Mouse (Mus musculus) midbrain, embryonic 13.5 days (tissue): ENCODE results near the gene Dusp27. TPM values are rescaled to one million over a fixed set of nuclear protein-coding genes. Genes with fewer than 3 reads are reported as not detected.
A peak's percentile ranks its signal among the peaks of the same experiment; 100 is the strongest.
"Not testable (repeated sequence)": the region's sequence is repeated elsewhere in the genome, so short reads cannot be mapped to it uniquely, and the experiment has no call there.

Experiments
- ATAC-seq: fragments of 200-750 bp; cut with Nextera tagmentation; 2 replicates; pipeline ENCODE4 v1.8.0; 2017; ENCODE audit warnings: mild to moderate bottlenecking, moderate TSS enrichment, moderate library complexity
- H3K27ac ChIP-seq: fragments of 300-500 bp; sonication (generic); 2 replicates; pipeline ENCODE4 v1.5.1; 2015; ENCODE audit warnings: inconsistent platforms, mild to moderate bottlenecking, moderate library complexity
- H3K27me3 ChIP-seq: fragments of 300-500 bp; sonication (generic); 2 replicates; pipeline ENCODE4 v1.6.1; 2015; ENCODE audit warnings: mild to moderate bottlenecking, inconsistent platforms
- H3K36me3 ChIP-seq: fragments of 300-500 bp; sonication (generic); 2 replicates; pipeline ENCODE4 v1.6.1; 2015; ENCODE audit warnings: mild to moderate bottlenecking, inconsistent platforms
- H3K4me1 ChIP-seq: fragments of 300-500 bp; sonication (generic); replicated peaks from 2 replicates; pipeline ENCODE4 v1.6.1; 2015; ENCODE audit warnings: inconsistent platforms
- H3K4me2 ChIP-seq: fragments of 300-500 bp; sonication (generic); replicated peaks from 2 replicates; pipeline ENCODE4 v1.6.1; 2015; ENCODE audit warnings: moderate library complexity, mild to moderate bottlenecking, inconsistent platforms
- H3K4me3 ChIP-seq: fragments of 300-500 bp; sonication (generic); replicated peaks from 2 replicates; pipeline ENCODE4 v1.5.1; 2015; ENCODE audit warnings: mild to moderate bottlenecking, inconsistent platforms
- H3K9ac ChIP-seq: fragments of 300-500 bp; sonication (generic); replicated peaks from 2 replicates; pipeline ENCODE4 v1.6.1; 2015; ENCODE audit warnings: mild to moderate bottlenecking, inconsistent platforms
- H3K9me3 ChIP-seq: fragments of 300-500 bp; sonication (generic); 2 replicates; pipeline ENCODE4 v1.6.1; 2016; ENCODE audit warnings: mild to moderate bottlenecking, inconsistent platforms
- WGBS: fragments of 180-500 bp; shearing (Covaris S2); methylation state at CpG from one replicate; pipeline ENCODE4 v1.1.7; 2015; 5-methylcytosine and 5-hydroxymethylcytosine counted together
- polyA plus RNA-seq: library from polyadenylated mRNA; unstranded; fragments of >200 nt; fragmentation: Nextera tagmentation; extraction: Ambion mirVana; gene quantifications from 2 replicates; pipeline ENCODE4 v1.2.1, GENCODE M21; 2015

Dusp27 gene
- polyA plus RNA-seq, 1 experiment from 2014 or later: 1.2 TPM

DNA sequence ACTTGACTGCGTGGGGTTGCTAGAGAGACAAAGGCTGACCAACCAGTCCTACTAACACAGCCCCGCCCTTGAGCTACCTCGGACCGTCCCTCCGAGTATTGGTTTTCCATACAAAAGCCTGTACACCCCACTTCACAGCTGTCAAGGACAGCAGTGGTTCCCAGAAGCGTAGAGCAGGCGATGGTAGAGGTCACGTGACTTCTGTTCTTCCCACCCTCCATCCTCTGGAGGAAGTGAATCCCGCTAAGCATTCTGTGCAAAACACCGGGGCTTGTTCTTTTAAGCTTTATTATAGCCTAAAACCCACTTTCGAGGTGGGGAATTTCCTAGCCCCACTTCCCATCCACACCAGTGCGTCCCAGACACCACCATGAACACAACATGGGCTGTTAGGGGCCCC, 30.0 kb upstream of the Dusp27 start:
- H3K9me3 ChIP-seq: no peaks in the 10 kb centered on the region
- no peak overlapping the region for H3K9ac ChIP-seq
- no peak overlapping the region for H3K27ac ChIP-seq
- no peaks in the 10 kb centered on the region for H3K36me3 ChIP-seq
- H3K4me1 ChIP-seq: peaks cover 5% of the 10 kb centered on the region
- whole genome bisulfite sequencing: 82% methylated on average over 12 of the region's 12 CpGs
- H3K4me3 ChIP-seq: no peak overlapping the region
- peaks cover 31% of the 10 kb centered on the region for H3K27me3 ChIP-seq
- no peak for ATAC-seq
- no peak overlapping the region for H3K4me2 ChIP-seq

DNA sequence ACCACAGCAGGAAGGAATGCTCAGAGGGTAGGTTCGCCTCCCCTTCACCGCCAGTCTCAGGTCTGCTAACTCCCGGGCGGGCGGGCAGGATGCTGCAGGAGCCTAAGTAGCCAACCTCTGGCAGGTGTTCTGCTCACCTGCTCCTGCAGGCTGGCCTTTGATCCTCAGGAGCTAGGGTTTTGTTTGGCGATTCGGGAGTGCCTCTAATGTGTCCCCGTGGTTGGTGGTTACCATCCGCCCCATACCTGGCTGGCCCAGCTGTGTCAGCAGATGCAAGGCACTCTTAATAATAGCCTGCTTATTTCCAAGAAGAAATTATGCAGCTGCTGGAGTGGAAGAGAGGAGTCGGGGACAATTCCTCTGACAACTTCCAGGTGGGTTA, 27.4 kb upstream of the Dusp27 start:
- Histone ChIP-seq H3K27me3 (peaks cover 36% of the 10 kb centered on the region), H3K9ac (no peak overlapping the region), H3K4me3 (no peak overlapping the region), H3K4me1 (peaks cover 12% of the 10 kb centered on the region; the same call in 1 of the 2 replicates), H3K27ac (no peak overlapping the region), H3K36me3 (no peaks in the 10 kb centered on the region), H3K4me2 (no peak overlapping the region), H3K9me3 (no peaks in the 10 kb centered on the region)
- WGBS: 60% methylated on average over 10 of the region's 10 CpGs
- no peak for ATAC-seq

DNA sequence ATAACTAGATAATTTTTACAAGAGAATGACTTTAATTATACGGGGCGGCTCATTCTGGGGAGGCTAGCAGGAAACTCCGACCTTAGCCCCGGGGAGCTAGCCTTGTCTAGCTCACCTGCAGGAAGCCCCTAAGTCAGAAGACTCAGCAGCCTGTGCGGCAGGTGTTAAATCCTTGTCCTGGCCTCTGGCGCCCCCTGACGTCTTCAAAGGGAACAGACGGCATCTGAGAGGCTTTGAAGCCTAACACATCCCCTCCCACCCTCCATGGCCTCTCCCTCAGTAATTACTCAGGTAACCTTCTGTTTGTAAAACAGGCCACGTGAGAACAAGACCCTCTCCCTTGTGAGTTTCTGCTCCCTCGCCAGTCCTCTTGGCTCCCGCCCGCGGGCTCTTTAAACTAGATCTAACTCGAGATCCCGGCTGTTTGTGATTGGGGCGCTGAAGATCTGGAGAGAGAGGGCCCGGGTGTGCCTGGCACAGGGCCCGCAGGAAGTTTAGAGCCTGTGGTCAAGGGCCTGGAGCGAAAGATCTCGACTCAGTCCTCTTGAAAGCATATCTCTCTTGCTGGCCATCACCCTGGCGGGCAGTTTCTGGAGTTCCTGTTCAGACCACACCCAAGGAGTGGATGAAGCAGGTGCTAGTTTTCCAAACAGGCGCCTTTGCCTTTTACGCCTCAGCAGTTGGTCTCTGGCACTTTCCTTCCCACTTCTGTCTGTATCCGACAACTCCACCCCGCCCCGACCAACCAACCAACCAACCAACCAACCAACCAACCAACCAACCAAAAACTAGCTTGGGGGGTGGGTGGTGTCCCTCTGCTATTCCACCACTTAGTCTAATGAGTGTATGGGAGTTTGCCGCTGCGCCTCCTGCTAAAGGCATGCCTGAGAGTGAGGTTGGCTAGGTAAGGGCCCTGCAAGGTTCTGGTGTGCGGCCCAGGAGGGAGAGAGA, 26.7 kb upstream of the Dusp27 start:
- ATAC-seq: peak; percentile 35
- Histone ChIP-seq H3K4me1 (peaks cover 12% of the 10 kb centered on the region; the same call in 1 of the 2 replicates), H3K36me3 (no peaks in the 10 kb centered on the region), H3K27ac (no peak overlapping the region), H3K27me3 (peaks cover 29% of the 10 kb centered on the region), H3K9ac (0 out of 2 replicates have a peak overlapping the region, but pooled peaks have one; percentile 25), H3K4me2 (peak overlapping the region; percentile 33), H3K4me3 (0 out of 2 replicates have a peak overlapping the region, but pooled peaks have one; percentile 8), H3K9me3 (no peaks in the 10 kb centered on the region)
- WGBS: 22% methylated on average over 29 of the region's 29 CpGs

DNA sequence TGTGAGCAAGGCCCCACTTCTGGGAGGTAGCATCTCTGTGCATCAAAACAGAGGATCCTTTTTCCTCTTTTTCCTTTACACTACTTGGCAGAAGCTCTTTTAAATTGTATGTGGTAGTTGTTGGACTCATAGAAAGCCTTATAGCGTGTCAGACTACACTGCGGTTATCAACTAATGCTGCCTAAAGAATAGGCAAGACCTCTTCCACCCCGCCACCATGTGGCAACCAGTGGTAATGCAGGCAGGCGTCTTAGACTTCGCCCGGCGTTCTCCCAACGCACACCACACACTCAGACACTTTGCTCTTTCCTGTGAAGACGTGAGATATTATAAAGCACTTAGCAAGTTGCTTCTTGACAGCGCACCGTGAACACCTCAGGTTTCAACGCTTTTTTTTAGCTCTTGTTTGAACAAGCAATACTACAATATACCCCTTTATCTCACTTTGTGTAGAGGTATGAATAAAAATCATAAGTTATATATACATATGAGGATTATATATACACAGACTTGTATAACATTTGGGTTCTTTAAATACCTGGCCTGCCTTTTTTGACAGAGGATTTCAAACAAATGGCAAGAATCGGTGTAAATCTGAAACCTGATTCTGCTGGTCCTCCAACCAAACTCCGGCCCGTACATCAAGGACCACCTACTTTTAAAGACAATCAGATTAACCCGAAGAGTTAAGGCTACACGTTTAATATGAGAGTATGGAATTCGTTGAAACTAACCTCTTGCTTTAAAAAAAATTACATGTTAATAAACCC, 25.8 kb upstream of the Dusp27 start:
- Histone ChIP-seq H3K9me3 (no peaks in the 10 kb centered on the region), H3K4me1 (peaks cover 12% of the 10 kb centered on the region; the same call in 1 of the 2 replicates), H3K4me3 (no peak overlapping the region), H3K36me3 (no peaks in the 10 kb centered on the region), H3K27me3 (peaks cover 23% of the 10 kb centered on the region), H3K9ac (no peak overlapping the region), H3K27ac (no peak overlapping the region), H3K4me2 (no peak overlapping the region)
- 12% methylated on average over 18 of the region's 18 CpGs for WGBS
- peak; percentile 47 for ATAC-seq

GRCm38 (mm10) chr1:166152034-166152433, 24.3 kb upstream of the Dusp27 start:
- WGBS: 92% methylated on average over 10 of the region's 10 CpGs
- peaks cover 12% of the 10 kb centered on the region; the same call in 1 of the 2 replicates for H3K4me1 ChIP-seq
- no peak for ATAC-seq

DNA sequence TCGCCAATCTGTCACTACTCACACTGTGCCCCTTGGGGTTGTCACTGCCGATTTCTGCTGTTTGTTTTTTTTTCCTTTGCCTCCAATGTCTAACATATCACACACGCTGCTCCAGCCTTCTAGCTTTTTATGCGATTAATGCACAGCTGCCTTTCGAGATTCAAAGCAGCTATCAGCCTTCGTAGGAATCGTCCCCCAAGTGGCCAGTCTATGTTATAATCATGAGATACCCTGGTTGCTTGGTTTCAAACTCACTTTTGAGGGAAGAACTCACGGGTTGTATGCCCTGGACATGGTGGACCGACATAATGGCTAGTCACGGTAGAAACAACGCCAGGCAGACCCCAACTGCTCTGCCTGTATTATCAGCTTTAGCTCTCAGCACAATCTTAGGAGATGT, 23.6 kb upstream of the Dusp27 start:
- H3K4me2 ChIP-seq: no peak overlapping the region
- 51% methylated on average over 11 of the region's 11 CpGs for WGBS
- ATAC-seq: no peak

More at GRCm38 (mm10) chr1:166152034-166152433, 24.3 kb upstream of the Dusp27 start:
- Histone ChIP-seq H3K27ac (no peak overlapping the region), H3K27me3 (peaks cover 23% of the 10 kb centered on the region), H3K4me3 (no peak overlapping the region), H3K9me3 (no peaks in the 10 kb centered on the region), H3K4me2 (no peak overlapping the region), H3K36me3 (no peaks in the 10 kb centered on the region), H3K9ac (no peak overlapping the region)

DNA sequence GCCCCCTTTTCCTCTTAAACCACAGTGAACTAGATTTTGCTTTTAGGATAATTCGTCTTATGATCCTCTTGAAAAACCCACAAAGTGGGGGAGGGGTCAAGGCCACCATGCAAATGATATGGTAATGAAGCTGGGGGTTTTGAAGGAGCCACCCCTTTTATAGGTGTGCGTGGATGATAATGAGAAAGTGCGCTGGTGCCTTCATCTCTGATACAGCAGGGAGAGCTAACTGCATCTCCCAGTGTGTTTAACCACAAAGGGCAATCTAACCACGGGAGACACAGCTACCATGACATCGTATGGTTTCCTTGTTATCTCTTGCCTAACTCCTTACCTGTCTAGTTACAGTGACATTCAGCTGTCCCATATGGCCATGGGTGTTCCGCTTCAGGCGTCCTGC, 22.3 kb upstream of the Dusp27 start:
- 84% methylated on average over 7 of the region's 7 CpGs for WGBS
- no peaks in the 10 kb centered on the region for H3K36me3 ChIP-seq
- no peak for ATAC-seq
- no peak overlapping the region for H3K4me2 ChIP-seq
- H3K4me3 ChIP-seq: no peak overlapping the region
- H3K27me3 ChIP-seq: peaks cover 15% of the 10 kb centered on the region
- H3K9me3 ChIP-seq: no peaks in the 10 kb centered on the region
- H3K27ac ChIP-seq: no peak overlapping the region
- H3K9ac ChIP-seq: no peak overlapping the region
- peaks cover 12% of the 10 kb centered on the region; the same call in 1 of the 2 replicates for H3K4me1 ChIP-seq

More for the DNA sequence above, 23.6 kb upstream of the Dusp27 start:
- Histone ChIP-seq H3K36me3 (no peaks in the 10 kb centered on the region), H3K9ac (no peak overlapping the region), H3K27ac (no peak overlapping the region), H3K4me1 (peaks cover 12% of the 10 kb centered on the region; the same call in 1 of the 2 replicates), H3K4me3 (no peak overlapping the region), H3K27me3 (peaks cover 23% of the 10 kb centered on the region), H3K9me3 (no peaks in the 10 kb centered on the region)

GRCm38 (mm10) chr1:166149441-166149840, 21.7 kb upstream of the Dusp27 start:
- Histone ChIP-seq H3K9ac (0 out of 2 replicates have a peak overlapping the region, but pooled peaks have one; percentile 10), H3K4me2 (no peak overlapping the region), H3K4me1 (peaks cover 12% of the 10 kb centered on the region; the same call in 1 of the 2 replicates), H3K9me3 (no peaks in the 10 kb centered on the region), H3K27me3 (peaks cover 10% of the 10 kb centered on the region; the same call in 1 of the 2 replicates), H3K36me3 (no peaks in the 10 kb centered on the region), H3K27ac (no peak overlapping the region), H3K4me3 (no peak overlapping the region)
- ATAC-seq: no peak
- WGBS: 89% methylated on average over 4 of the region's 4 CpGs

DNA sequence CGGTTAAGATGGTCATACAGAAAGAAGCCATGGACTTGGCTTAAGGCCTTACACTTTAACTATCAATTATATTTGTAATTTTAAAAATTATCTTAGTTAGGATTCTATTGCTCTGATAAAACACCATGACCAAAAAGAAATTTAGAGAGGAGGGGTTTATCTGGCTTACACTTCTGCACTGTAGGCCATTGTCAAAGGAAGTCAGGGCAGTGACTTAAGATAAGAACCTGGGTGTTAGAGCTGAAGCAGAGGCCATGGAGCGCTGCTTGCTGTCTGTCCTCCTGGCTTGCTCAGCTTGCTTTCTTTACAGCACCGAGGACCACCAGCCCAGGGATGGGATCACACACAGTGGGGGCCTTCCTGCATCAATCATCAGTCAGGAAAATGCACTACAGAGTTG, 19.9 kb upstream of the Dusp27 start:
- H3K9ac ChIP-seq: no peak overlapping the region
- no peaks in the 10 kb centered on the region for H3K36me3 ChIP-seq
- H3K27me3 ChIP-seq: 0 out of 2 replicates have a peak, but pooled peaks cover 7% of the 10 kb centered on the region
- no peak for ATAC-seq
- 70% methylated on average over 3 of the region's 3 CpGs for WGBS
- no peak overlapping the region for H3K4me2 ChIP-seq
- H3K9me3 ChIP-seq: no peaks in the 10 kb centered on the region
- H3K4me3 ChIP-seq: no peak overlapping the region
- H3K4me1 ChIP-seq: peaks cover 7% of the 10 kb centered on the region; the same call in 1 of the 2 replicates
- no peak overlapping the region for H3K27ac ChIP-seq

GRCm38 (mm10) chr1:166146626-166147025, 18.9 kb upstream of the Dusp27 start:
- Histone ChIP-seq H3K27me3 (no peaks in the 10 kb centered on the region), H3K4me2 (no peak overlapping the region), H3K4me1 (peaks cover 6% of the 10 kb centered on the region; the same call in 1 of the 2 replicates), H3K4me3 (no peak overlapping the region), H3K27ac (no peak overlapping the region), H3K36me3 (no peaks in the 10 kb centered on the region), H3K9me3 (no peaks in the 10 kb centered on the region), H3K9ac (no peak overlapping the region)
- 90% methylated on average over 11 of the region's 11 CpGs for WGBS
- ATAC-seq: no peak

DNA sequence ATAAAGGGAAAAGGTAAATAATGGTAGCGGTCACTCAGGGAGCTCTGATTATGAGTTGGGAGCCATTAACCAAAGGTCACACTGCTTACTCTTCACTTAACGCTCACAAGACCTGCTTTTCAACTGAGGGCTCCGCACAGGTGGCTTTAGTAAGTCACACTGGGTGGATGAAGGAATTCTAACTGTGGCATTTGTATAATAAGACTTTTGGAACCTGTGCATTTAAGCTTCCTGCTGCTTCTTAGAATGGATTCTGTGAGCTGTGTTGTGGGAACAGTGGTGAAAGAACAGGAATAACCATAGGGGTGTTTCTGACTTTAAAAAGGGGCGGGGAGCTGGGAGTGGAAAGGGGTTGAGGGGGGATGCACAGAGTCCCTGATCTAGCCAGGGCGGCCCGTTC, 14.6 kb upstream of the Dusp27 start:
- Histone ChIP-seq H3K36me3 (no peaks in the 10 kb centered on the region), H3K27me3 (no peaks in the 10 kb centered on the region; the same call in 1 of the 2 replicates), H3K4me2 (no peak overlapping the region), H3K9ac (no peak overlapping the region), H3K9me3 (no peaks in the 10 kb centered on the region), H3K4me3 (no peak overlapping the region), H3K27ac (no peak overlapping the region), H3K4me1 (peaks cover 9% of the 10 kb centered on the region; the same call in 1 of the 2 replicates)
- ATAC-seq: no peak
- 74% methylated on average over 6 of the region's 6 CpGs for WGBS

DNA sequence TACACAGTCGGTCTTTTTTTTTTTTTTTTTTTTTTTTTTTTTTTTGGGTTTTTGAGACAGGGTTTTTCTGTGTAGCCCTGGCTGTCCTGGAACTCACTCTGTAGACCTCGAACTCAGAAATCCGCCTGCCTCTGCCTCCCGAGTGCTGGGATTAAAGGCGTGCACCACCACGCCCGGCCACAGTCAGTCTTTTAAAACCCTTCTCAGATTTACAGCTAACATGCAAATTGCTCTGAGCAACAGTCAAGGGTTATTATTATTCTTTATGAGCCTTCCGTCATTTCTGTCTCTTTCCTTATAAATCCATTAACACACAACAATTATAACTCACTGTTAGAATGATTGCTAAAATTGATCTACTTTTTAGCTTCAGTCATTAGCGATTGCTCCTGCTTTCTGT, 14.1 kb upstream of the Dusp27 start:
- not testable (repeated sequence) for ATAC-seq, H3K27ac ChIP-seq, H3K4me2 ChIP-seq, H3K27me3 ChIP-seq, H3K9me3 ChIP-seq, H3K4me3 ChIP-seq, H3K36me3 ChIP-seq, H3K9ac ChIP-seq, H3K4me1 ChIP-seq
- whole genome bisulfite sequencing: 93% methylated on average over 9 of the region's 9 CpGs
